Mouse (Mus musculus) intestine, embryonic 15.5 days (tissue): ENCODE results near the gene Myzap. TPM values are rescaled to one million over a fixed set of nuclear protein-coding genes. Genes with fewer than 3 reads are reported as not detected.
A peak's percentile ranks its signal among the peaks of the same experiment; 100 is the strongest.

ENCODE experiments used
- ATAC-seq: fragments of 200-750 bp; cut with Nextera tagmentation; 2 replicates; pipeline ENCODE4 v1.8.0; 2017; ENCODE audit warnings: moderate TSS enrichment, moderate library complexity
- H3K27ac ChIP-seq: fragments of 300-500 bp; sonication (generic); 2 replicates; pipeline ENCODE4 v1.5.1; 2015; ENCODE audit warnings: mild to moderate bottlenecking, inconsistent platforms
- H3K27me3 ChIP-seq: fragments of 300-500 bp; sonication (generic); replicated peaks from 2 replicates; pipeline ENCODE4 v1.6.1; 2015; ENCODE audit warnings: inconsistent platforms
- H3K36me3 ChIP-seq: fragments of 300-500 bp; sonication (generic); 2 replicates; pipeline ENCODE4 v1.6.1; 2015; ENCODE audit warnings: inconsistent platforms
- H3K4me1 ChIP-seq: fragments of 300-500 bp; sonication (generic); replicated peaks from 2 replicates; pipeline ENCODE4 v1.6.1; 2015; ENCODE audit warnings: inconsistent platforms
- H3K4me2 ChIP-seq: fragments of 300-500 bp; sonication (generic); replicated peaks from 2 replicates; pipeline ENCODE4 v1.6.1; 2015; ENCODE audit warnings: mild to moderate bottlenecking, inconsistent platforms
- H3K4me3 ChIP-seq: fragments of 300-500 bp; sonication (generic); replicated peaks from 2 replicates; pipeline ENCODE4 v1.5.1; 2015; ENCODE audit warnings: inconsistent platforms
- H3K9ac ChIP-seq: fragments of 300-500 bp; sonication (generic); 2 replicates; pipeline ENCODE4 v1.6.1; 2015; ENCODE audit warnings: inconsistent platforms
- H3K9me3 ChIP-seq: fragments of 300-500 bp; sonication (generic); 2 replicates; pipeline ENCODE4 v1.6.1; 2016; ENCODE audit warnings: inconsistent platforms
- WGBS: fragments of 180-500 bp; shearing (Covaris S2); methylation state at CpG from one replicate; pipeline ENCODE4 v1.1.7; 2015; 5-methylcytosine and 5-hydroxymethylcytosine counted together
- polyA plus RNA-seq: library from polyadenylated mRNA; unstranded; fragments of >200 nt; fragmentation: Nextera tagmentation; extraction: Ambion mirVana; gene quantifications from 2 replicates; pipeline ENCODE4 v1.2.1, GENCODE M21; 2015

Myzap gene
- polyA plus RNA-seq, 1 experiment from 2014 or later, result 8.8 TPM

DNA sequence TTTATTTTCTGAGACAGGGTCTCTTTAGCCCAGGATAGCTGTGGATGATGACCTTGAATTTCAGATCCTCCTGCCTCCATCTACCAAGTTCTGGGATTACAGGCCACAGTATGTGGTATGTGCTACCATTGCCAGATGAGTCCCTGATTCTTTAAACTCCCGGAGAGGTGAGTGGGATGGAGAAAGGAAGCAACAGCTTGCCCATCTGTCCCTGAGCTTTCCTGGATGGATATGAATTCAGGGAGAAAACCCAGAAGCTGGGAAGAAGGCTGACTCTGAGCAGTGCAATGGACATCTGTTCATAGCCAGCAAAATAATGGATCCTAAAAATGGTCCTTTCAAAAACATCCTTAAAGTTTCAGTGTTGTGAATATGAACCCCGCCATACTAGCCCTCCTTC, 57.1 kb downstream of the Myzap start:
- WGBS, result 92% methylated on average over 2 of the region's 2 CpGs
- no peak overlapping the region for H3K9ac ChIP-seq
- H3K27me3 ChIP-seq, result no peaks in the 10 kb centered on the region
- H3K4me1 ChIP-seq, result no peaks in the 10 kb centered on the region
- no peak overlapping the region for H3K27ac ChIP-seq
- H3K4me2 ChIP-seq, result no peak overlapping the region
- ATAC-seq, result no peak
- H3K4me3 ChIP-seq, result no peak overlapping the region
- no peaks in the 10 kb centered on the region for H3K36me3 ChIP-seq
- H3K9me3 ChIP-seq, result no peaks in the 10 kb centered on the region

DNA sequence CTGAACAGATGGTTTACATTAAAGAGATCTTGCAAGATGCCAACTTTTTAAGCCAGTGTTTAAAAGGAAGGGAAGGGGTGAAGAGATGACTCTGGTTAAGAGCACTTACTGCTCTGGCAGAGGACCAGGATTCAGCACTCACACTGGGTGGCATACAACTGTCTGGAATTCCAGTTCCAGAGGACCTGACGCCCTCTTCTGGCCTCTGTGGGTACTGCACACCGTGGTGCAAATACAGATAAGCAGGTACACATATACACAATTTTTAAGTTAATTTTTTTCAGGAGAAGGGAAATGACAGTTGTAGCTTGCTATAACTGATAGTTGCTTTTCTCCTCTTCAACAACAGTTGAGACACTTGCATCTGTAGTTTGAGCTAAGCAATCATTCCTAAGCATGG, 62.2 kb downstream of the Myzap start:
- Histone ChIP-seq H3K4me1 (no peaks in the 10 kb centered on the region), H3K9ac (no peak overlapping the region), H3K36me3 (no peaks in the 10 kb centered on the region), H3K4me3 (no peak overlapping the region), H3K4me2 (no peak overlapping the region), H3K27ac (no peak overlapping the region), H3K9me3 (no peaks in the 10 kb centered on the region), H3K27me3 (no peaks in the 10 kb centered on the region)
- ATAC-seq, result no peak
- WGBS, result 76% methylated on average over 2 of the region's 2 CpGs

DNA sequence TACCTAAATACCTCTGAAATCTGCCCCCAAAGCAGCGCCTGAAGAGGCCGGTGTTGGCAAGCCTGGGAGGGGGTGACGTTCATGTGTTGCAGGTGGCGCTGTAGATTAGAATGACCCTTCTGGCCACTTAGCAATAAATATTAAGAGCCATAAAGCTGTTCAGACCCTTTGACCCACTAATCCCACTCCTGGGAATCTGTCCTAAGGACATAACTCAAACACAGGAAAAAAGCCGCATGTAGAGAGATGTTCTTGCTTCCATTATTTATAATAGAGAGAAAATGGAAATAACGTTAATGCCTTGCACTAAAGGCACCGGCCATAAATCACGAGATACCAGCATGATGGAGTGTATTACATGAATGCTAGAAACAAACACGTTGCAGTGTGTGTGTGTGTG, 64.7 kb downstream of the Myzap start:
- Histone ChIP-seq H3K9ac (no peak overlapping the region), H3K27ac (no peak overlapping the region), H3K27me3 (no peaks in the 10 kb centered on the region), H3K4me2 (no peak overlapping the region), H3K4me1 (no peaks in the 10 kb centered on the region), H3K4me3 (no peak overlapping the region), H3K9me3 (no peaks in the 10 kb centered on the region), H3K36me3 (no peaks in the 10 kb centered on the region)
- WGBS, result 25% methylated on average over 9 of the region's 9 CpGs
- ATAC-seq, result no peak

DNA sequence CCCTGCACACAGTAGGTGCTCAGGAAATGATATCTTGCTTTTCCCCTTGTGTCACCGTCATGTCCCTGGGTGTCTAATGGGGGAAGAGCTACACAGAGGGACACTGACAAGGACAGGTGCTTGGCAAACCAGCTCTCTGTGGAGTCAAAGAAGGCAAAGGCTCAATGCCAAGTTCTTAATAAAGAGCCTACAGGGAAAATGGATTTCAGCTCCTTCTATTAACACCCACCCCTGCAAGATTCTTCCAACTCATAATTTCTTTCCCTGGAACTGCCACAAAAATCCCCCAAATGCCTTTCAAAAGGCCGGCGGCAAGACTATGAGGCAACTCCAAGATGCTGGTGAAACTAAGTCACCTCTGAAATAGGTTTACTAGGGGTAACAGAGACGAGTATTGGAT, 68.3 kb downstream of the Myzap start:
- Histone ChIP-seq H3K9me3 (no peaks in the 10 kb centered on the region), H3K4me1 (no peaks in the 10 kb centered on the region), H3K9ac (no peak overlapping the region), H3K27ac (no peak overlapping the region), H3K36me3 (no peaks in the 10 kb centered on the region), H3K27me3 (no peaks in the 10 kb centered on the region), H3K4me3 (no peak overlapping the region), H3K4me2 (no peak overlapping the region)
- ATAC-seq, result no peak
- WGBS, result 87% methylated on average over 4 of the region's 4 CpGs

DNA sequence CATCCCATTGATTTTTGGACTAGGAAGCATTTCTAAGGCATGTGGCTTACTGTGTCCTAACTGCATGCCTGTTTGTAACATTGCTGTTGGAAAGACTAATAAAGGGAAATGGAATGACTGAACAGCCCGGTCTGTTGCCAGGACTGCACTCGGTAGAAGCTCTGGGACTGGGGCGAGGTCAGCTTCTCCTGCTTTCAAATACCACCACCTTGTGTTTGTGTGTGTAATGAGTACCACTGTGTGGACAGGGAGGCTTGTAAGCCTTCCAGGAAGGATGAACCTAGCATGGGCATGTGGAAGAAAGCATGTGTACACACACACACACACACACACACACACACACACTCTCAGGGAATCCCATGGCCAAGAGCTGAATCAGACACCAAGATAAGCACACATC, 72.3 kb downstream of the Myzap start:
- Histone ChIP-seq H3K27me3 (no peaks in the 10 kb centered on the region), H3K36me3 (no peaks in the 10 kb centered on the region)

DNA sequence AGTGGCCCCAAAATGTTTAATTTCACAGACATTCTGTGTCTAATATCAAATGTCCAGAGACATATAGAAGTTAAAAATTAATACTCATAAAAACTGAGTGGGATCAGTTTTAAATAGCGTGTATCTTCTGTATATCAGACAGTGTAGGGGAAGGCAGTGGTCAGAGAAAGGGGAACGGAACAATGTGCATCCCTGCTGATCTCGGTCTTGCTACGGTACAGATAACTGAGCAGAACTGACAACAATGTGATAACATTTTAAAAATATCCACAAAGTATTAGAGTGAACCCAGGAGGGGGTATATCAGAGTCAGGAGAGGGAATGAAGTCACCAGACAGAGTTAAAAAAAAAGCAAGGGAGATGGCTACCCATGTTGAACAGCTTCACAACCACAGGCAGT, 74.7 kb downstream of the Myzap start:
- no peak overlapping the region for H3K4me2 ChIP-seq
- H3K36me3 ChIP-seq, result no peaks in the 10 kb centered on the region
- 91% methylated on average over 4 of the region's 4 CpGs for WGBS
- H3K4me3 ChIP-seq, result no peak overlapping the region
- no peak overlapping the region for H3K27ac ChIP-seq
- H3K4me1 ChIP-seq, result no peaks in the 10 kb centered on the region
- no peak for ATAC-seq
- no peaks in the 10 kb centered on the region for H3K9me3 ChIP-seq
- no peaks in the 10 kb centered on the region for H3K27me3 ChIP-seq
- H3K9ac ChIP-seq, result no peak overlapping the region

More for the DNA sequence above, 72.3 kb downstream of the Myzap start:
- Histone ChIP-seq H3K9me3 (no peaks in the 10 kb centered on the region), H3K9ac (no peak overlapping the region), H3K4me2 (no peak overlapping the region), H3K4me1 (no peaks in the 10 kb centered on the region), H3K27ac (no peak overlapping the region), H3K4me3 (no peak overlapping the region)
- WGBS, result 48% methylated on average over 3 of the region's 3 CpGs
- ATAC-seq, result no peak

DNA sequence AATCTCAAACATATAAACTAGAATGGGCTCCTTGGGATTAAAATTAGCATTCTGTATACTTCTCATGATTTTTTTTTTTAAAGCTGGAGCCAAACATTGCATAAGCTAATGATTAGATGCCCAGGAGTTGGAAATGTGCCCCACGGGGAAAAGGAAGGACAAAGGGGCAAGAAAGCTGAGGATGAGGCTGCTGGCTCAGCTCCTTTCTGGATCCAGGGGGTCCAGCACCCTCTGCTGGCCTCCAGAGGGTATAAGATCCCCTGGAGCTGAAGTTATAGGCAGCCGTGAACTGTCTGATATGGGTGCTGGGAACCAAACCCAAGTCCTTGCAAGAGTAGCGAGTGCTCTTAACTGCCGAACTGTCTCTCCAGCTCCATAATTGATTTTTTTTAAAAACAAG, 76.3 kb downstream of the Myzap start:
- no peak for ATAC-seq
- 93% methylated on average over 4 of the region's 4 CpGs for WGBS
- Histone ChIP-seq H3K4me3 (no peak overlapping the region), H3K27me3 (no peaks in the 10 kb centered on the region), H3K9ac (no peak overlapping the region), H3K4me2 (no peak overlapping the region), H3K9me3 (no peaks in the 10 kb centered on the region), H3K27ac (no peak overlapping the region), H3K4me1 (no peaks in the 10 kb centered on the region), H3K36me3 (no peaks in the 10 kb centered on the region)

DNA sequence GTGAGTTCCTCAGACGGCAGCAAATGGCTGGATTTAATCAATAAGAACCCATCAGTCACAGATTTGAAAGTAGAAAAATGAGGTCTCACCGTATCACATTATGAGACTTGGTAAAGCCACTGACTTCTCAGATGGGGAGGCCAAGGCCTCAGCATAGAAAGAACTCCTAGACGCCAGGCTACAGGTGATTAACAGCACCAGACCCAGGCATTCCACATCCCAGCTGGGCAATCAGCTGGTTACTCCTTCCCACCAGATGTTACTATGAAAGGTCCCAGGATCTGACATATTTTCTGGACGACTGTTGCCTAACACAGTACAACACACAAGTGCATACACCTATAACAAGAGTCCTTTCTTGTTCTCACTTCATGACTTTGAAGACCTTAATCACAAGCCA, 78.6 kb downstream of the Myzap start:
- H3K27ac ChIP-seq, result no peak overlapping the region
- no peak overlapping the region for H3K9ac ChIP-seq
- no peaks in the 10 kb centered on the region for H3K36me3 ChIP-seq
- whole genome bisulfite sequencing, result 64% methylated on average over 4 of the region's 4 CpGs
- H3K4me2 ChIP-seq, result no peak overlapping the region
- no peaks in the 10 kb centered on the region for H3K4me1 ChIP-seq
- ATAC-seq, result no peak
- H3K4me3 ChIP-seq, result no peak overlapping the region
- no peaks in the 10 kb centered on the region for H3K27me3 ChIP-seq
- no peaks in the 10 kb centered on the region for H3K9me3 ChIP-seq

DNA sequence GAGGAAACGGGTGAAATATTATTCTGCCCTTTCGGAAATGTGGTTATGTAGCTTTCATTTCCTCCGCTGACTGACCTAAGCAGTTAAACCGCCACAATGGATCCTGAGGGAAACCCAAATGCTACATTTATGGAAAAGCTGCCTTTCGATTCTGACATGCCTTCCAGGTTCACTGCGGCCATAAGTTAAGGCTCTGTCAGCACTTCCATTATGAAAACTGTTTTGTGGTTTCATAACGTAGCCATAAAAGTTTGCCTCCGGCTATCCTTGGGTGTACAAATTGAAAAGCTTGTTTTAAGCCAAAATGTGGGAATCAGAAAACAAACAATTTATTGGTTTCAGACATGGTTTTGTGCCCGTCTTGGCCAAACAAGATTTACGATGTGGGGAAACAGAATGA, 79.3 kb downstream of the Myzap start:
- no peak overlapping the region for H3K4me3 ChIP-seq
- H3K27me3 ChIP-seq, result no peaks in the 10 kb centered on the region
- H3K9me3 ChIP-seq, result no peaks in the 10 kb centered on the region
- H3K9ac ChIP-seq, result no peak overlapping the region
- ATAC-seq, result no peak
- WGBS, result 83% methylated on average over 10 of the region's 10 CpGs
- H3K4me1 ChIP-seq, result no peaks in the 10 kb centered on the region
- no peak overlapping the region for H3K4me2 ChIP-seq
- H3K27ac ChIP-seq, result no peak overlapping the region
- no peaks in the 10 kb centered on the region for H3K36me3 ChIP-seq

DNA sequence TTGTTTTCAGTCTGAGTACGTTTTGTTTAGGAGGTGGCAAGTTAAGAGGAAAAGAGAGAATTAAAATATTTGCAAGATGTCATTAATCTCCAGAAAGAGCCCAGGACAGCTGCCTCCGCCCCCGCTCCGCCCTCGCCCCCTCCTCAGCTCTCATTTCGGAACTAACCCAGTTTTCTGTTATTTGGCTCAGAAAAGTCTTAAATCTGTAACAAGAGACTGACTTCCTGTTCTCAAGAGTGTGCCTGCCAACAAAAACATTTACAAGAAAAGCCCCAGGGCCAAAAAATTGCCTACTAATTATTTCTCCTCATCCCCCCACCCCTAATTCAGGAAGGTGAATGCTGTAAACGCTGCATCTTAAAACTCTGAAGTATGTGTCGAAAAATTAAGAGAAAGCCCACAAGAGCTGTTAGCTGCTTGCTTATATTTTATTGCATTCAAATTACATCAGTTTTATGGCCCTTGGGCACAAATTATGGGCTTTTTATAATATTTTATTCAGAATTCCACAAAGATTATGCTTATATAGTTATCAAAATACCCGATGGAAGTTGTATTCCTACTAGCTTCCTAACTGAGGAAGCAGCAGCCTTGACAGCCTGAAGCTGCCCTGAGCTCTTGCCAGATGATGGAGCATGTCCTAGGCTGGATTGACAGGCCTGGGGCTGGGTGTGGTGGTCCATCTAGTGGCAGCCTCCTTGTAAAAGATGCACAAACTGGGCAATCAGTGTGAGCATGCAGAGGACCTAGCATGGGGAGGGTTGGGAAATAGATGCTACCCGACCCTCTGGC, 93.6 kb downstream of the Myzap start:
- Histone ChIP-seq H3K27me3 (no peaks in the 10 kb centered on the region), H3K4me2 (no peak overlapping the region), H3K27ac (no peak overlapping the region), H3K9ac (no peak overlapping the region), H3K9me3 (no peaks in the 10 kb centered on the region), H3K36me3 (no peaks in the 10 kb centered on the region), H3K4me3 (no peak overlapping the region), H3K4me1 (0 out of 2 replicates have a peak, but pooled peaks cover 3% of the 10 kb centered on the region)
- ATAC-seq, result no peak
- WGBS, result 49% methylated on average over 10 of the region's 10 CpGs

DNA sequence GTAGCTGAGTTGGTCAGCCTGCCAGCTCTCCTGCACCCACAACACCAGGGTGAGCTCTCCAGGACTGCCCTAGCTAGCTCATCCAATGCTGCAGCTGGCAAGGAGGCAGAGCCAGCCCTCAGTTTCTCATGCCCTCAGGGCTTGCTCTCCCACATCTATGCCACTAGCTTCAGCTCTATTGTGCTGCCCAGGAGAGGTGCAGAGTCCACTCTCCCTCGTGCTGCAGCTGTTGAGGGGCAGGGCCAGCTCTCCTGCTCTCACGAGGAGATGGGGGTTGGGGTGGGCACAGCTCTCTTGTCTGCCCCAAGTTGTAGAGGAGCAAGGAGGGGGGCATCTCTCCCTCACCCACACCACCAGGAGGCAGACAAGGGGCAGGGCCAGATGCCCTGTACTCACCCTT, 95.5 kb downstream of the Myzap start:
- Histone ChIP-seq H3K4me2 (no peak overlapping the region), H3K27ac (no peak overlapping the region), H3K4me1 (0 out of 2 replicates have a peak, but pooled peaks cover 8% of the 10 kb centered on the region), H3K9ac (no peak overlapping the region), H3K4me3 (no peak overlapping the region), H3K27me3 (no peaks in the 10 kb centered on the region), H3K36me3 (no peaks in the 10 kb centered on the region), H3K9me3 (no peaks in the 10 kb centered on the region)
- WGBS, result 43% methylated on average over 2 of the region's 2 CpGs
- peak; percentile 63 for ATAC-seq

DNA sequence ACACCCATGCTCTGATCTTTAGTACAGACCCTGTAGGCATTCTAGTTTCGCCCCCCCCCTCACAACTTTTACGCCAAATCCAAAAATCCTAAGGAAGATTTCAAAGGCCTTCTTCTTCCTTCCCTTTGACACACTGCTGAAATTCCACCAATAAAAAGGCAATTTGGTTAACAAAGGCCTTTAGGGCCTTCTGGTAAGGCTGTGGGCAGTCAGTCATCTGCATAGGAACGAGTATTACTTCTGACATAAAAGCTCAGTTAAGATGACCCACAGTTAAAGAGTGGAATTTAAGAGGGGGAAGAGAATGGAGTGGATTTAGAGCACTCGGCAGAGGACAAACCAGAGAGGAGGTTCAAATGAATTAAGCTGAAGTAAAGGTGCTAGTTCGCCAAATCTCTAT, 98.4 kb downstream of the Myzap start:
- H3K27me3 ChIP-seq, result no peaks in the 10 kb centered on the region
- H3K4me2 ChIP-seq, result no peak overlapping the region
- no peak overlapping the region for H3K9ac ChIP-seq
- H3K27ac ChIP-seq, result no peak overlapping the region
- no peaks in the 10 kb centered on the region for H3K36me3 ChIP-seq
- ATAC-seq, result no peak
- H3K4me3 ChIP-seq, result no peak overlapping the region
- H3K4me1 ChIP-seq, result 0 out of 2 replicates have a peak, but pooled peaks cover 8% of the 10 kb centered on the region
- 80% methylated on average over 5 of the region's 5 CpGs for WGBS
- no peaks in the 10 kb centered on the region for H3K9me3 ChIP-seq

DNA sequence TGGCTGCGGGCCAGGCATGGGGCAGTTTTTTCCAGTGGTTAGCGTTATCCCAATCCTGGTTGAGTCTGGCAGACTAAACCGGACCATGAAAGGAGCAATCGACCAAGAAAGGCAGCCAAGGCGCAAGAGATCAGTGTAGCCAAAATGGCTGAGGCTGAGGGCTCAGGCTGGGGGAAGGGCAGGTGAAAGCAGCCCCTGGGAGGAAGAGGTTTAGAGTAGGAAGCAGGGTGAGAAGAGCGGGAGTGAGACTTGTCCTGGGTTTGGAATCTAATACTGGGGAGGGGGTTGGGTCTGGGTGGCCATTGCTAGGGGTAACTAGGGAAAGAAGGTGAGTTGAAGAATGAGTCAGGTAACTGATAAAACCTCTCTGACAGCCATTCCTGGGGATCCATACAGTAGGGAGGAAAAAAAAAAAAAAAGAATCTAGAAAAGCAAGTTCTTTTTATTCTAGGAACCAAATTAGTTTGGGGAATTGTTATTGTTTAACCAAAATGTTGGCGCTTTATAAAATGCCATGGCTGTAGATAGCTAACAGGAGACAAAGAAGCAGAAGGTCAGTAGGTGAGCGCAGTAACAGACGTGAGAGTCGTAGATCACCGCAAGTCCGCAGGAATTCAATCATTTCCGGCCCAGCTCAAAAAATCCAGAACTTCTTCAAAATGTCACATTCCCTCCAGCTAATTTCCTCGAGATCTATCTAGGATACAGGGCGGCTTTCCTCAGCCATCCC, 99.7 kb downstream of the Myzap start:
- WGBS, result 52% methylated on average over 15 of the region's 15 CpGs
- no peak overlapping the region for H3K4me3 ChIP-seq
- ATAC-seq, result no peak
- H3K9ac ChIP-seq, result no peak overlapping the region
- no peak overlapping the region for H3K27ac ChIP-seq
- H3K4me2 ChIP-seq, result 0 out of 2 replicates have a peak overlapping the region, but pooled peaks have one; percentile 28
- no peaks in the 10 kb centered on the region for H3K9me3 ChIP-seq
- no peaks in the 10 kb centered on the region for H3K27me3 ChIP-seq
- no peaks in the 10 kb centered on the region for H3K36me3 ChIP-seq
- 0 out of 2 replicates have a peak, but pooled peaks cover 8% of the 10 kb centered on the region for H3K4me1 ChIP-seq
